Mouse (Mus musculus) Muller cell, postnatal 12 days (primary cell): ENCODE measurements at regions not wholly inside any gene's neighbourhood (a gene's known extent, or its start where the extent isn't known, plus 50 kb on each side); places are given as distances from the start of the nearest gene placed in this dataset.

Experiments
- DNase-seq: peaks from one replicate; pipeline ENCODE4 v3.0.0-alpha.2; 2015; ENCODE audit errors: inconsistent ontology term

GRCm38 (mm10) chr16:95057596-95057995 lies 60.1 kb upstream of the Kcnj6 start:
- no peak for DNase-seq

- no peak for DNase-seq
These were observed 66.9 kb upstream of the Kcnj6 start for GRCm38 (mm10) chr16:95064423-95064822.

- DNase-seq = no peak
These were observed 69.2 kb upstream of the Kcnj6 start for GRCm38 (mm10) chr16:95066687-95067086.

- no peak for DNase-seq
These were observed 95.1 kb upstream of the Kcnj6 start for GRCm38 (mm10) chr16:95092471-95093221.

DNA sequence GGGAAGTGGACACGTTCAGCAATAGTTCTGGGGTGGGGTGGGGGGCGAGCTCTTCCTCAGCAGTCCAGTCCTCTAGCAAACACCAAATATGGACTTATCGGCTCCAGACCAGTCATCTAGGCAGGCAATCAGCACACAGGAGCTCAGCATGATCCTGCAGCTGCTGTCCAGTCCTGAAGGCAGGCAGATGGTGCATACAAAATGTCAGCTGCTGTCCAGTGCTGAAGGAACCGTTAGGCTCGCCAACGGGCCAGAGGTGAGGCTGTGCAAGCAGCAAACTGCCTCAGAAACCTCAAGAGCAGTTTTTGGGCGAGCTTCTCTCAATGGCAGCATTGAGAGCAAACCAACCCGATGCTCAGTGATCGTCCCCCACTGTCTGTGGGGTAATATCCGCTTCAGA lies 96.3 kb upstream of the Kcnj6 start:
- peak; percentile 52 for DNase-seq

DNA sequence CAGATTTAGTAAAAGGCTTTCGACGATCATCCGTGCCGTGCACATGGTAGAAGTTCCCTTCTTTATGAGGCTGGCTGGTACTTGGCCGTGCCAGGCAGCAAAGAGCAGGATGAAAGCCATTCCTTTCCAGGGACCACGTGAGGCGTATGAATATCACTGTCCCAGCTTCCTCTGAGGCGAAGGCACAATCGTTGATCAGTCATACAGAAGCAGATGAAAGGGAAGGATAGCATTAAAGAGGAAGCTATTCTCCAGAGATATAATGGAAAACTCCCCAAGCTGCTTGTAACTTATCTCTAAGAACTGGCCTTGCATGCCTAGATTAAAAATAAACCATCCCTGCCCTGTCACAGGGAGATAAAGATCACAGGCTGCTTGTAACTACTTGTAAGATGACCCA lies 103.5 kb upstream of the Kcnj6 start:
- no peak for DNase-seq

DNA sequence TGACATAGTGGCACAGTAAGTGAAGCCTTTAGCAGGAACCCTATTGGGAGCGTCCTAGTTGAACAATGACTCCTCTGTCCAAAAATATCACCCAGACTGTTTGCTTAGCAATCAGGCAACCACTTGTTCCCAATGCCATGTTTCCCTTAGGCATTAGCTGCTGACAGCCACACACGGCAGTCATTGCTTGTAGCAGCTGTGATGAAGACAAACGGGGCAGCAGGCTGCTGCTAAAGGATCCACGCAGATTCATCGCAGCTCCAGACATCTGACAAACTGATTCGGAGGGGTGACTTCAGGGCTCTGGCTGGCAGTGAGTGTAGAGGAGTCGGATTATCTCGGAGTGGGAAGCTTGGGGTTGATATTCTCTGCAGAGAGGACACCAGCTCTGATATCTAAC lies 120.0 kb upstream of the Kcnj6 start:
- DNase-seq = no peak

DNA sequence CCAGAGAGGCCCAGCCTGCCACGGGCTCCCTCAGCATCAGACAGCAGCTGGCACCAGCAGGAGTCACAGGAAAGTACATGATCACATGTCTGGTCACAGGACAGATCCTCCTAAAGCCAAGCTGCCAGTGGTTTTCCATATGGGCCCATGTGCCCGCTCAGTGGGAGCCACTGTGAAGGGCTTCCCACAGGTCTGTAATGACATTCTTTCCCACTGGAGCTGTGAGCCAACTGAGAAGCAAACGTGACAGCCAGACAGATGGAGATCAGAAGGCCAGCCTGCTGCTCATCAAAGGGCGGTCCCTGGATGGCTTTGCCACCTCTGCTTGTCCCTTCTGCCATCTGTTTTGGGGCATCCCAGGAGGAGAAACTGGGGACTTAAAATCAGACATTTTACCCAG lies 121.8 kb upstream of the Kcnj6 start:
- no peak for DNase-seq

GRCm38 (mm10) chr16:95122048-95122447 lies 124.5 kb upstream of the Kcnj6 start:
- DNase-seq = no peak

DNA sequence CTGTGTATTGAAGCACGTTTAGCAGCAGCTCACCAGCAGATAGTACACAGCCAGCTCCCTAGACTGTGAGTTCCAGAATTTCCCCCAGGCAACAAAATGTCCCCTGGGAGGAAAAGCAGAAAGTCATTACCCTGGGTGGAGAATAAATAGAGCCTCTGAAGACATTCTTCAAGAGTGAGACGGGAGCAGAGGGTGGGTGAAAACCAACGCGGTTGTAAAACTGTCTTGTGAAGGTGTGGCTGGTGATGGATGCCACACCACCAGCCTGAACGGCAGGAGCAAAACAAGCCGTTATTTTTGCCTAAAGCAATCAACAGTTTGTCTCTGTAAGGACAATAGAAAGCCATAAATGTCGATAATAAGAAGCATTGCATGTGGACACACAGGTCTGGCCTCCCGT lies 129.7 kb upstream of the Kcnj15 start:
- no peak for DNase-seq

DNA sequence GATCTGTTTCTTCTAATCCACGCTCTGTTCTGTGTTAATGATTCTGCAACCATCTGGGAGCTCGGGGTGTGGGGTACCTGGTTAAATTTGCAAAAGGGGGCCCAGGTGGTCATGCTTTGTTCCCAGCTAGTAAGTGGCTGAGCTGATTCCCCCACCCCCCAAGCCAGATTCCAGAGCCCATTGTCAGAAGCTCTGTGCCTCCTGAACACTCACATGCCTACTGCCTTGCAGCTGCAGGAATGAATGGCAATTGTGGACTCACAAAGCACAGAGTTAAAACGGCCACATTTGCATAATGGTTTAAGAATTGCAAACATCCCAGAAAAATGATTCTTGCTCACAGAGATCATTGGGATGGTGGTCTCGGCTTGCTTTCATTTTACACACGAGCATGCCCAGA lies 125.5 kb upstream of the Kcnj15 start:
- peak; percentile 50 for DNase-seq

DNA sequence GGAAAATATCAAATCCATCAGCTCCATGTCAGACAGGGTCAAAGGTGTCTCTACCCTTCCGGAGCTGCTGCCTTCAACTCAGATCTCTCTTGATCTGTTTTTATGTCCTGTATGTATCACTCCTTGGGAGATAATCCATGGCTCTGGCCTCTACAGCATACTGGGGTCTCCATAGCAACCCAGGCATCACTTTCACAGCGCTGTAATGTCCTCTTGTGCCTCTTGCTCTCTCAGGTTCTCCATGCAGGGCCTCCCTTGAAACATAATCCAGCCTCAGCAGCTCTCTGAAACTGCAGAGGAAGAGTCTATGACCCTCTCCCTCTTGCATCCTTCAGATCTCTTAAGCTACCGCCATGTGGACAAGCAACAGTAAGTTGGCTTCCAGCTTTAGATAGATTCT lies 118.5 kb upstream of the Kcnj15 start:
- DNase-seq = no peak

- DNase-seq = no peak
These were observed 115.6 kb upstream of the Kcnj15 start for GRCm38 (mm10) chr16:95141510-95142394.

DNA sequence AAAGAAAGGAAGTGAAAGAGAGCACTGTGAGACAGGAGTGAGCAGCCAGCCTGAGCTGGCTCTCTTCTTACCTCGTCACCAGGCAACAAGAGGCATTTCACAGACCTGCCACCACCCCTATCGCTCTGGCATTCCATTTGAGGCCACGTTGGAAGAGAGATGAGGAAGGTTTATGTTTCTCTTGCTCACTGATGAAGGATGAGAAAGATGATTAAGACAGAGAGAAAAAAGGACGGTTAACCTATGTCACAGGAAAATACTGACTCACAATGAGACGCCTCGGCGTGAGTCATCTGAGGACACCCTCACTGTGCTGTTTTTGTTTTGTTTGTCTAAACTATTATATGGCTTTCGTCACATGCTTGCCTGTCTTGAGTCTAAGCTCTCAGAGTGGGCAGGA lies 106.9 kb upstream of the Kcnj15 start:
- DNase-seq = no peak

DNA sequence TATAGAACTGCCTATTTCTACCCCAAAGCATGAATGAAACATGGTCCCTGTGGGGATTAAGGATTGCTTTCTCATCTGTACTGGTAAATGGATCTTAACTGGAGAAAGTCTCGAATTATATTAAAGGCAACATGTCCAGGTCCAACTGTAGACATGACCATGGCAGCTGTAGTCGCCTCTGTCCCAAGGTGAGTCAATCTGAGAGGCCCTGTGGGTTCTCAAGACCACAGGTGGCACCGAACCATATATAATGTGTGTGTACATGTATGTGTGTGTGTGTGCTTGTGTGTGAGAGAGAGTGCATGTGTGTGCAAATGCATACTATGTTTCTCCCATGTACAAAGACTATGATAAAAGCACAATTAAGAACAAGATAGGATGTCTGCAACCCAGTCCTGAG lies 105.9 kb upstream of the Kcnj15 start:
- no peak for DNase-seq

DNA sequence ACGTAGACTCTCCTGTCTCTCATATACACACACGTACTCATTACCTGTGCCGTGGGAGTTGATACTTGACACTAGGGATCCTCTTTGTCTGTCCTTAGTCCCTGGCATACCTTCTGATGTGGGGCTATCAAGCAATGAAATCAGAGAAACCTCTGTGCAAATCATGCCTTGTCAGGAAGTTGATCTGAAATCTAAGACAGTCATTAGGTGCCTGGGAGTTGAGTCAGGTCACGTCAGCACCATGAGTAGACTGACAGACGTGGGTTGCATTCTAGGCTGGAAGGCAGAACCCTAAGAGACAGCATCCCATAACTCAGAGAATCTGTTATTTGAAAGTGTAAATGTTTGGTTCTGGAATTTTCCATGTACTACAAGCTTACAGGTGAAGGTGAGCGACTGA lies 105.4 kb upstream of the Kcnj15 start:
- DNase-seq = no peak

- no peak for DNase-seq
These were observed 104.5 kb upstream of the Kcnj15 start for GRCm38 (mm10) chr16:95152742-95153383.

- no peak for DNase-seq
These were observed 89.0 kb upstream of the Kcnj15 start for GRCm38 (mm10) chr16:95168349-95168748.

DNA sequence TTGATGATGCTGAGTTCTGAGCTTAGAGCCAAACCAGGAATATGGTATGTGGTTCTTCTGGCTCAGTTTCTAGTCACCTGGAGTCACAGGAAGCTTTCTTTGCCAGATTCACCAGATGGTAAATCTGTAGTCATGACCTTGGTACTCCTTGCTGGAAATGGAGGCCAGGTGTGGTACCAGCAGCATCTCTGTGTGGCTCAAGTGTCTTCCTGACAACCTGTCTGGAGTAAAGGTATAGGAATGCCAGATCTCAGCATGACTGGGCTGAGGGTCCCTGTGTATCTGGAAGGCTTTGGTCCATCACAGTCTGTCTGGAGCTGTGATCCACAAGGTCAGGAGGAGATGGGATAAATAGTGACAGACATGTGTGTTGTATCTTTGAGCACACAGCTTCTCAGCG lies 88.0 kb upstream of the Kcnj15 start:
- DNase-seq = no peak

DNA sequence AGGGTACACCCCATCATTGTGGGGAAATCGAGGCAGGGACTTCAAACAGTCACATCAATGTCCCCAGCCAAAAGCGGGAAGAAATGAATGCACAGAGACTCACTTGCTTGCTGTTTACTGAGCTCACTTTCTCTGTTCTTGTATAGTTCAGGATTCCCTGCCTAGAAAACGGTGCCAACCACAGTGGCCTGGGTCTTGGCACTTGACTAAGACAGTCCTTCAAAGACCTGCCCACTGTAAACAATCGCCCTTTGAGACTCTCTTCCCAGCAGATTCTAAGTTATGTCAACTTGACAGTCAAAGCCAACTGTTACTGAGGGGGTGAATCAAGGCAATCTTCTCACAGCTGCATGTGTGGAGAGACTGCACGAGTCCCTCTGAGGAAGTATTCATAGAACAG lies 76.8 kb upstream of the Kcnj15 start:
- DNase-seq = no peak

GRCm38 (mm10) chr16:95185341-95185740 lies 72.0 kb upstream of the Kcnj15 start:
- peak; percentile 23 for DNase-seq

DNA sequence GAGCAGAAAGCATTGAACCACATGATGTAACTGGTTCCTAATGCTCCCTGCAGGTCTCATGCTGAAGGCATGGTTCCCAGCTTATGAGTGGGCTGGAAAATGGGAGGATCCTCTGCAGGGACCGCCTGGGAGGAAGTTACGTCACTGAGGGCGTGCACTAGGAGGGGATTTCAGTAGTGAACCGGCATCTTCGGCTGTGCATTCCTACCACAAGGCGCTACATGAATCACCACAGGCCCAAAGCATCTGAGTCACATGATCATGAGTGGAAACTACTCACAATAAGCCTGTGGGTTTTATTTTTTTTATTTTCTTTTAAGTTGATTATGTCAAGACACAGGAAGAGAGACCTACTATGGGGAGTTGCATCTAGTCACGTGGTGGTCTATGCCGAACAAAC lies 68.2 kb upstream of the Kcnj15 start:
- no peak for DNase-seq

- DNase-seq = no peak
These were observed 63.2 kb upstream of the Kcnj15 start for GRCm38 (mm10) chr16:95194151-95194550.
